Mouse (Mus musculus): Measurements from ENCODE around the gene 1700037H04Rik. TPM values are rescaled to one million over a fixed set of nuclear protein-coding genes. Genes with fewer than 3 reads are reported as not detected.

The 1700037H04Rik gene
- total RNA-seq, 2 experiments from 2014 or later = 9.7 to 12.8 TPM

GRCm38 (mm10) chr2:131179990-131180587 lies 20.2 kb upstream of the 1700037H04Rik start, which contains the start of gene Cenpb:
TSS of gene Cenpb (minus strand) at chr2:131180067.
- intact Hi-C loops (cut with DNase I) = loop anchor here (1.0 to 5.0 kb wide), 3 partner anchors 30 to 232 kb away; no protein-coding TSS in a partner anchor
- peak; percentile 89 for DNase-seq

- peak; percentile 60 to 71 for DNase-seq
- intact Hi-C loops (cut with DNase I) = loop anchor here (5.0 kb wide), 1 partner anchor 233 kb away; no protein-coding TSS in a partner anchor
Measured at GRCm38 (mm10) chr2:131179246-131179886, 19.5 kb upstream of the 1700037H04Rik start.

- peak in 1 of 2 experiments; percentile 34 for DNase-seq
- intact Hi-C loops (cut with DNase I) = loop anchor here (5.0 kb wide), 1 partner anchor 233 kb away; no protein-coding TSS in a partner anchor
Measured at GRCm38 (mm10) chr2:131178828-131179245, 19.0 kb upstream of the 1700037H04Rik start.

- intact Hi-C loops (cut with DNase I) = loop anchor here (5.0 kb wide), 1 partner anchor 234 kb away; no protein-coding TSS in a partner anchor
- DNase-seq = no peak
Measured at GRCm38 (mm10) chr2:131177932-131178331, 18.1 kb upstream of the 1700037H04Rik start.

- intact Hi-C loops (cut with DNase I) = loop anchor here (5.0 kb wide), 1 partner anchor 236 kb away; no protein-coding TSS in a partner anchor
- no peak for DNase-seq
Measured at GRCm38 (mm10) chr2:131176491-131176890, 16.6 kb upstream of the 1700037H04Rik start.

GRCm38 (mm10) chr2:131175945-131176309 lies 16.0 kb upstream of the 1700037H04Rik start:
- DNase-seq = no peak
- intact Hi-C loops (cut with DNase I) = loop anchor here (5.0 kb wide), 1 partner anchor 236 kb away; no protein-coding TSS in a partner anchor

- no peak for DNase-seq
- intact Hi-C loops (cut with DNase I) = loop anchor here (5.0 kb wide), 1 partner anchor 237 kb away; no protein-coding TSS in a partner anchor
Measured at GRCm38 (mm10) chr2:131175286-131175944, 15.5 kb upstream of the 1700037H04Rik start.

- peak; percentile 59 to 63 for DNase-seq
- intact Hi-C loops (cut with DNase I) = loop anchor here (5.0 kb wide), 1 partner anchor 238 kb away; no protein-coding TSS in a partner anchor
Measured at GRCm38 (mm10) chr2:131174700-131175099, 14.8 kb upstream of the 1700037H04Rik start.

- no peak for DNase-seq
- intact Hi-C loops (cut with DNase I) = no loop called here
Measured at GRCm38 (mm10) chr2:131172322-131172721, 12.4 kb upstream of the 1700037H04Rik start.

GRCm38 (mm10) chr2:131171401-131172104 lies 11.7 kb upstream of the 1700037H04Rik start:
- intact Hi-C loops (cut with DNase I) = no loop called here
- DNase-seq = peak; percentile 68 to 71

- no peak for DNase-seq
- intact Hi-C loops (cut with DNase I) = no loop called here
Measured at GRCm38 (mm10) chr2:131170936-131171335, 11.1 kb upstream of the 1700037H04Rik start.

GRCm38 (mm10) chr2:131168914-131169313 lies 9.0 kb upstream of the 1700037H04Rik start:
- DNase-seq = no peak
- intact Hi-C loops (cut with DNase I) = no loop called here

GRCm38 (mm10) chr2:131167984-131168383 lies 8.1 kb upstream of the 1700037H04Rik start:
- intact Hi-C loops (cut with DNase I) = no loop called here
- no peak for DNase-seq

GRCm38 (mm10) chr2:131166172-131166571 lies 6.3 kb upstream of the 1700037H04Rik start:
- intact Hi-C loops (cut with DNase I) = no loop called here
- DNase-seq = no peak

- intact Hi-C loops (cut with DNase I) = loop anchor here (5.0 kb wide), 1 partner anchor 202 kb away; no protein-coding TSS in a partner anchor
- DNase-seq = no peak
Measured at GRCm38 (mm10) chr2:131163924-131164323, 4.0 kb upstream of the 1700037H04Rik start.

- DNase-seq = peak in 1 of 2 experiments; percentile 50
- intact Hi-C loops (cut with DNase I) = loop anchor here (1.0 to 5.0 kb wide), 2 partner anchors 65 to 198 kb away; no protein-coding TSS in a partner anchor
Measured at GRCm38 (mm10) chr2:131160671-131161111, 810 bp upstream of the 1700037H04Rik start.

GRCm38 (mm10) chr2:131159491-131159910 lies 380 bp downstream of the 1700037H04Rik start:
- intact Hi-C loops (cut with DNase I) = no loop called here
- DNase-seq = no peak

GRCm38 (mm10) chr2:131156987-131157386 lies 2.9 kb downstream of the 1700037H04Rik start:
- intact Hi-C loops (cut with DNase I) = no loop called here
- no peak for DNase-seq

- DNase-seq = no peak
Measured at GRCm38 (mm10) chr2:131154036-131154435, 5.8 kb downstream of the 1700037H04Rik start.

GRCm38 (mm10) chr2:131152166-131152730 lies 7.6 kb downstream of the 1700037H04Rik start:
- intact Hi-C loops (cut with DNase I) = no loop called here
- no peak for DNase-seq

More at GRCm38 (mm10) chr2:131154036-131154435, 5.8 kb downstream of the 1700037H04Rik start:
- intact Hi-C loops (cut with DNase I) = no loop called here
